Mouse (Mus musculus) adipocyte (in vitro differentiated cells): ENCODE results near the gene Renbp.

ENCODE experiments used
- DNase-seq: peaks from one replicate; pipeline ENCODE4 v3.0.0-alpha.2; 2016; ENCODE audit warnings: low spot score

The Renbp gene

DNA sequence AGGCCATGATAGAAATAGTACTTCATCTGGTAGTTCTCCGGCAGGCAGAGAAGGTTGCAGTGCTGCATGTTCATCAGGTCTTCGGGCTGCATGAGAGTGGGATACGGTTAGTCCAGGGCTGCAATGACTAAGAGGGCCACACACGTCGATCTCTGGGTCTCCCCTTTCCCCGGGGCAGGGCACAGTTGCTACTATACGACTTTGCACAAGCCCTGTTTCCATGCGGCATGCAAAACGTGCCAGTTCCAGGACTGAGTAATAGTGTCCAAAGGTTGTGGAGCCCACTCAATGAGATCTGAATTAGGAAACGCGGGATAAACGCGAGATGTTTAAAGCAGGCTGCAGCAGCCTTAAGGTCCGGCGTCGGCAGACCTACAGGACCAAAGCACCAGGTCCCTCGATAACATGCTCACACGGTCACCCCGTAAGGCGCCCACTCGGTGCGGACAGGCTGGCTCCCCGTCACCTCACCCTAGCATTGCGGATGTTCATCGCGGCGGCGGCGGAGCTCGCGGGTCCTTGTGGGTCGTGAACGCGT lies 9.3 kb downstream of the Renbp start:
- peak; percentile 45 for DNase-seq

DNA sequence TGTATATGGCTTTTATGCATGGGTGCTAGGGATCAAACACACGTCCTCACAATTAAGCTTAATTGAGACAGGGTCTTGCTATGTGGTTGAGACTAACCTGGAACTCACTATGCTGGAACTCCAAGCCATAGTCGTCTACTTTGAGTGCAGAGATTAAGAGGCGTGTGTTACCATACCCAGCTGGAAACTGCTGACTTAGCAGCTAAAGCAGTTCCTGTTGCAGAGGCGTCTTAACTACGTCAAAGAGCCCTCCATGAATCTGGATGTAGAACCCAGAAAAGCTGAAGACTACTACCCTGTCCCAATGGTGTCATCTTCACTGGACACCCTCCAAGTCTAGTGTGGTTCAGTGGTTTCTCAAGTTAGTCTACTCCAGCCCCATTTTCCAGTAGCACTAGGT lies 12.0 kb downstream of the Renbp start:
- no peak for DNase-seq

DNA sequence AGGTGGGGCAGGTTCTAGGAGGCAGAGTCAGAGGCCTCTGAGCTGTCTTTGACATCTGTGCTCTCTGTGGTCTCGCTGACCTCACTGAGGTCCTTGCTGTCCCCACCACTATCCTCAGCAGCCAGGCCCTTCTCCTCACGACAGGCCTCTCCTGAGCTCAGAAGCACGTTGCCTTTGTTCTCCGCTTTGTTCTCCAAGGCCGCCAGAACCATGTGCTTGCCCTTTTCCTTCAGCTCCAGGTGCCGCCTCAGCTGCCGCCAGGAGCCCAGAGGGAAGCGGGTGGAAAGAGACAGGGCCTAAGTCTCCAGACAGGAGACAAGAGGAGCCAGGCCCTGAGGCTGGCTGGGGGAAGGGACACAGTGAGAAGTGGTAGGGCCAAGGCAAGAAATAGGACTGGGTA lies 13.7 kb downstream of the Renbp start:
- no peak for DNase-seq

DNA sequence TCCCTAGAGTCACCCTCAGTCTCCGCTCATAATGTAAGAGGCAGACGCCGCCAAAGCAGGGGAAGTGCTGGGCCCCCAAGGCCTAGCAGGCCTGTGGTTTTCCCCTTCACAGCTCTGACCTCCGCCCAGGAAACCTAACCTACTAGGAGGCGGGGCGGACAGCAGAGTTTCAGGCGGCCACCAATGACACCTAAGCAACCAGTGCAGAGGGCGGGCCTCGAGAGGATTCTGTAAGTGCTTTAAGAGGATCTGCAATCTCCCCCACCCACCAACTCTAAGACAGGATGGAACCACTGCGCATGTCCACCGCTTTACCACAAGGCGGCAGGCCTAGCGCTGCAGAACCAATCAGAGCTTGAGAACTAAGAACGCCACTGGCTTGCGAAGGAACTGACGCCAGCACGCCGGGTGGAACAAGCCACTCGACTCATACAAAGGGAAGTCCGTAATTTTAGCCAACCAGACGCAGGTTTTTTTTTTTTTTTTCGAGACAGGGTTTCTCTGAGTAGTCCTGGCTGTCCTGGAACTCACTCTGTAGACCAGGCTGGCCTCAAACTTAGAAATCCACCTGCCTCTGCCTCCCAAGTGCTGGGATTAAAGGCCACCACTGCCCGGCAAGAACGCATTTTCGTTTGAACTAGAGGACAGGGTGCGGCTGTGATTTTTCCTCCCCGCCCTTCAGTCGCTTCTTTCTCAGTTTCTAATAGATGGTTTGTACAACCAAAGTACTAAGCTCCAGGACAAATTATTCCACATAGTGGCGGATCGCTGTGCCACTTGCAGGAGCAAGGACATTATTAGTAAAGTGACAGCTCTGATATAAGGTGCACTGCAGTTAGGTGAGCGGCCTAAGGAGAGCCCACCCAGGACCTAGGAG lies 15.6 kb downstream of the Renbp start:
- peak; percentile 98 for DNase-seq

DNA sequence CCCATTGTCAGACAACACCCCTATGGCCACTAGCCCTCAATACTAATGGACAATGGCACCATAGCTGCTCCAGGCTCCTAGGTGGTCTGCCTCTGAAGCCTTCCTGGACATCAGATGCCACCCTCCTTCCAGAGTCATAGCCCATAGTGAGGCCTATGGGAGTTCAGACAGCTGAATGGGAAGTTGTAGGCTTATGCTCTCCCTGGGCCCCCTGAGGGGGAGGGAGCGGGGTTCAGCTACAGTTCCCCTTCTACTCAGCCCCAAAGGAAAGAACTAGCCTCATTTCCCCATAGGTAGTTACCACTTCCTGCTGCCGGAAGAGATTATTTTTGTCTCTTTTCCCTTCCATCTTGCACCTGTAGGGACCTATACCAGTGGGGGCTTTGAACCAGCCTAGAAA lies 19.1 kb downstream of the Renbp start:
- no peak for DNase-seq

DNA sequence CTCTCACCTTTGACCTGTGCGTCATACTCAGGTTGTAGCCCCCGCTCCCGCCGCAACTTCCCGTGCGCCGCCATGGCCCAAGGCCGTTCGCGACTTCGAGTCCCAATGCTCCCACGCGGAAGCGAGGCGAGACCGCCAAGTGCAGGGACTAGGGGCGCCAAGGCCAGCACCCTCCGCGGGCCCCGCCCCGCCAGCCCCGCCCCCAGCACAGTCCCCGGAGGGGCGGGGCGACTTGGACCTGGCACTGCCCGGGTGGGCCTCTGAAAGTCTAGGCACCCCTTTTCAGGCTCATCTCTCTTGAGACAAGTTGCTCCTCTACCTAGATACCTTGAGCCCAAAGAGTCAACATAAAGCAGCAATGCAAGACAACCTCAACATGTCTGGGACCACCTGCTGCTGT lies 19.5 kb downstream of the Renbp start:
- no peak for DNase-seq

DNA sequence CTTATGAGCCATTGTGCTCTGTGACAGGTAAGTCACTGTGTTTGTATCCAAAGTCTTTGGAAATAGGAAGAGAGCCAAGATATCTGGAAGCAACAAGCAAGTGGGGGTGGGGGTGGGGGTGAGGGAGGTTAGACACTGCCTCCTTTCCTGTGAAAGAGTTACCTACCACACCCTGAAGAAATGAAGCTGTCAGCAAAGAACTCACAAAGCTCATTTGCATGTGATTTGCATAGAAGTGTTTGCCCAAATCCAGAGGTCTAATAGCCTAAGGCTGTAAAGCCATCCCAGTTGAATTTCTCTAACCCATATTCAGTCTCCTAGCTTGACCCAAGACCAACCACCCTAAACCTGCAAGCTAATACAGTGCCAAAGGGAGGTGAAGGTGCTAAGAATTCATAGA lies 20.2 kb downstream of the Renbp start:
- no peak for DNase-seq

DNA sequence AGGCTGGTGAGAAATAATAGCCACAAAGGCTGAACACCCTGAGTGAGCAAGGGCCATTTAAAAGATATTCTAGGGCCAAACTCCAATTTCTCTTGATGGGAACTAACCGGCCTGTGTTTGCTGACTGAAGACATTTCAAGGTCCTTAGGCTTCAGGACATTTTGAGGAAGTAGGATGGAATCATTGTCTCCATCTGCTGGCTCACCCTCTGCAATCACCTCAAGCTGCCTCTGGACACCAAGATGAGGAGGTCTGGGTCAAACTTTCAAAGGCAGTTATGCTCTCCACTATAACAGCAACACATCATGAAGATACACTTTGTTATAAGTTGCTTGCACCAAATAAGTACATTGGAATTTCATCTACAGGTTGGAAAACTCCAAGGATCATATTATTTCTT lies 20.6 kb downstream of the Renbp start:
- no peak for DNase-seq

DNA sequence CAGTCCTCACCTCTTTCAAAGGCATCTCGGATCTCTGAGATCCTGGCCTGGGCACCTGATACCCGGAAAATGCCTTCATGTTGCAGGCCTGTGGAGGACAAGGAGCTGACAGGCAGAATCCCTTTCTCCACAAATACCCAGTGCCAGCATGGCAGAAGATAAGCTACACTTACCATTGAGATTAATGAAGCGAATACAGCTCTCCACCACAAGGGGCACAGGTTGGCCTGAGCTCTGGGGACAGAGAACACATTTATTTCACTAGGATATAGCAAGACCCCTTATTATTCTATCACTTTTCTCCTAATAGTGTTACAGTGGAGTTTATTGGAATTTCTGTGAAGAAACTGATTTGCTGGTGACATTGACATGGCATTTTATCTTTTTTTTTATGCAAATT lies 32.7 kb downstream of the Renbp start:
- DNase-seq: no peak

DNA sequence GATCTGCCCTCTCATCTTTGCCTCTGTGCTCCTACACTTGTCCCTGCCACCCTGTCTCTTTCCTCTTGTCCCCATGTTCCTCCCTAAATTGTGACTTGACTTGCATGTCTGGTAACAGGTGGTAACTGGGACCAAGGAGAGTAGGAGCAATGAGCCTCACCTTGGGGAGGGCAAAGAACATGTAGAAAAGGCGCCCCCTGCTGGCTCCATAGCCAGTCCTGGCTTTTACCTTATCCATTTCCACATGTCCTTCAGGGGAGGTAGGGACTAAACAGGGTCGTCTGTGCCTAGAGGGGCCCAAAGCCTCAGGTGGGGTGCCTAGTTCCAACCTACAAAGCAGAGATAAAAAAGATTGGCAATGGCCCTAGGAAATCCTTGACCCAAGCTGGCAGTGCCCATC lies 34.9 kb downstream of the Renbp start, which contains the start of gene L1cam:
TSS of gene L1cam (minus strand) at position 387 of the 400 bp plus-strand sequence.
- peak; percentile 55 for DNase-seq

DNA sequence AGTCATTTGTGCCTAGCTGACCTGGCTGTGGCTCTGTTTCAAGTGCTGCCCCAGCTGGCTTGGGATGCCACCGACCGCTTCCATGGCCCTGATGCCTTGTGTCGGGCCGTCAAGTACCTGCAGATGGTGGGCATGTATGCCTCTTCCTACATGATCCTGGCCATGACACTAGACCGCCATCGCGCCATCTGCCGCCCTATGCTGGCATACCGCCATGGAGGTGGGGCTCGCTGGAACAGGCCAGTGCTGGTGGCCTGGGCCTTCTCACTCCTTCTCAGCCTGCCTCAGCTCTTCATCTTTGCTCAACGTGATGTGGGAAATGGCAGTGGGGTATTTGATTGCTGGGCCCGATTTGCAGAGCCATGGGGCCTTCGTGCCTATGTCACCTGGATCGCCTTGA lies 37.8 kb downstream of the Renbp start:
- DNase-seq: no peak

DNA sequence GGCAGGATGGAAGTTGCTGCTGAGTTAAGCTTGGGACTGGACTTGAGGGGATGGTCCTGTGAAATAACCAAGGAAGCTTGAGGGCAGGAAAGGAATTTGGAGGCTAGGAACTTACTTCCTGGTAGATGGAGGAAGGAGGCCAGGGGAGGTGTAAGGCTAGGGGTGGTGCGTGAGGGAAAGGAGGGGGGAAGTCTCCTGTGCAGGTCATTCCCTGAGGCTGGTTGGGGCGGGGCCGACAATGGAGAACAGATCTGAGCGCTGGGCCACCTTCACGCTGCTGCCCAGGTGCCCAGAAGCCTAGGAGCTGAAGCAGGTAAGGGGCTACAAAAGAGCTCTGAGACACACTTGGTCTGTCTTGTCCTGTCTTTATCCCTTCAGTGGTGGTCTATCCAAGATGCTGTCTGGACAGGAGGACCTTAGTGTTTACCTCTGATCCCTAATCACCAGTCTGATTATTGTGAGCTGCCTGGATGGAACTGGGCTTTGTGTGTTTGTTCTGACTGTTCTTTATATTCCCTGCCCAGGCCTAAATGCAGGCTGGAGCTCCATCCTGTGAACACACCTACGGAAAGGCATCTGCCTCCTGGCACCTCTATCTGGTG lies 39.0 kb downstream of the Renbp start, which contains the start of gene Avpr2:
TSS of gene Avpr2 (plus strand) at position 552 of the 602 bp plus-strand sequence.
- no peak for DNase-seq

DNA sequence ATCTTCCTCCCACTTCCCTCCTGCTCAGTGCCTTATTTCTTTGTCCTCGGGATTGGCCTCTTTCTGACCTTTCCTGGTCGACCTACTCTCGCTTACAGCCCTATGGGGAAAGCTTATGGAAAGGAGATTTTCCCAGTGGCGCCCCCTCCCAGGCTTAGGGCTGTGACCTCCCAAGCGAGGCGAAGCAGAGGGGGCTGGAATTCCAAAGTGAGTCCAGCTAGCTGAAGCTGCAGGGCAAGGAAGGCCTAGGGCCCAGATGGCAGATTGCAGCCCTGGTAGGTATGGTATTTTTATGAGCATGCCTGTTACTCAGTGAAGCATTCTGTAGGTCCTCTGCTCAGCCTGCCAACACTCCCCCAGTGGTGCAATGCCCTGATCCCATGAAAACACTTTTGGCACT lies 49.2 kb downstream of the Renbp start:
- DNase-seq: peak; percentile 7

DNA sequence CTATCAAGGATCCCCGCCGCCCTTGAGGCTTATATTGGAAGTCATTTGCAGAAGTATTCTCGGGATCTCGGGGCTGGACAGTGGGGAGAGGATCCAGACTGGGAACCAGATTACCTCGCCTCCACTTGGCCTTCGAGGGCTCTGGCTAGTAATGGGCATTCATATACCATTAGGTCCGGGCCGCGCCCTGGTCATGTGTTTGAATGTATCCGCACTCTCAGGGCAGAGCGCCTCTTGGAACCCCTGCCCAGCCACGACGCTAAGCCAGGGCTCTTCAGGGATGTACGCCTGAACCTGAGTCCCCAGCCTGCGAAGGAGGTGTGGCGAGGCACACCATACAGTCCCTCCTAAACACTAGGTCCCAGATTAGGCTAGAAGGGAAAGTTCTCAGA lies 49.6 kb downstream of the Renbp start:
- no peak for DNase-seq

DNA sequence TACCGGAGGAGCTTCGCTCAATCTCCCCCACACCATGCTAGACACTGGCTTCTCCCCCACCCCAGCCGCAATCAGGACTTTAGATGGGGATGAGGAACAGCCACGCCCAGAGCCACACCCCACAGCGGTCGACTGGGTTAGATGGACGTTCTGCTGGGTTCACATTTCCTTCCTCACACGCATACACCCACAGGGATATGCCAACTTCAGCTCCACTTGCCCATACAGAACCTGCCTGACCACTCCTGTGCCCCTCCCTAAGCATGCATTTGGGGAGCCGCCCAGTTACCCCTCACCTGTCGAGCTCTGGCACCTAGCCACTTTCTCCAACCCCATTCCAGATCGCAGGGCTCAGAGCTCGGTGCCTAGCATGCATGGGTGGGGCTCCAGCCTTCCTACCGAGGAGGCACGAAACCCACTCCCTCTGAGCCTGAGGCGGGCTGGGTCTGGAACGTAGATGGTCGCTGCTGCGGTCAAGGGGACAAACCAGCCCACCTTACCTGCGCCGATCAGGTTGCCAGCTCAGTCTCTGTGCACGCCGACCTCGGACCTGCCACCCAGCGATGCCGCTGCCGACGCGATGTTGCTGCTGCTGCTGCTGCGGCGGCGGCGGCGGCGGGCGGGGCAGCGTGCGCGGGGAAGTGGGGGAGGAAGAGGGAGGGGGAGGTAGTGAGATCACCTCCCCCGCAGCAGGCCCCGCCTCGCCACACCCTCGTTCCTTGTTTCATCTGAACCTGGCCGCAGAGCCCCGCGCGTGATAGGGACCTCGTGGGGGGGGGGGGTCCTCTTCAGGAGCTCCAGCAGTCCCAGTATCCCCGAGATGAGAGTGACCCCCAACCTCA lies 50.2 kb downstream of the Renbp start:
- no peak for DNase-seq

DNA sequence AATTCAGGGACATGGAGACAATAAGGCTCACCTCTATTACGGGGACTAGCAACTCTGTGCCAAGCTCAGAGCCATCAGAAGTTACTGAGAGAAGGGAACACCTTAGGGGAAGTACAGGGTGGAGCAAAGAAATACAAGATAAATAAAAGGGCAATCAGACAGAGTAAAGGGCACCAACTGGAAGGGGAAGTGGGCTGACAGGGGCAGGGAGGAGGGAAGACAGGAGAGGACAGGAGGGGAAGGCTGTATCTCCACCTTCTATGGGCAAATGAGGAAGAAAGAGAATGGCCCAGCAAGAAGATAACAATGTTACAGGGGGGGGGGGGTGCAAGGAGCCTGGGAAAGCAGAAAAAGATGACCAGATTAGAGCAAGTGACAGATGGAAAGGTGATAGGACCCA lies 53.6 kb downstream of the Renbp start:
- DNase-seq: no peak

DNA sequence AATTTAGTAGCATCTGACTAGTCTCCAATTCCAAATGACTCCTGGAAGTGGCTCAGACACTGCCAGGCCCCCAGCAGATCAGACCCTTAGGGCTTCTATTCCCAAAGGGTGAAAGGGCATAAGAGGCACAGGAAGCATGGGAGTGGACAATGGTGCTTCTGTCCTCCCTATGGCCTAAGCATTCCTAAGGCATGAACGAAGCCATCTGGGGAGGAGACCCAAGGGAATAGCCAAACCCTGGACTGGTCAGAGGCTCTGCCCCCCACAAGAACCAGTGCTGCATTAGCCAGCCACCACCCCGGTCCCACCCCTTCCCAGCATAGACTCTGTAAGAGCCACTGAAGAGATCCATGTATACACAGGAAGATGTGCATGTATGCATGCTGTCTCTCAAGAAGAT lies 54.8 kb downstream of the Renbp start:
- DNase-seq: no peak
